Mouse (Mus musculus) cerebellum, adult (tissue): ENCODE results near the gene Vipr1.

ENCODE experiments used
- ATAC-seq: cut with Nextera tagmentation; 2 replicates; pipeline ENCODE4 v1.9.2; 2017; ENCODE audit warnings: mild to moderate bottlenecking, moderate library complexity, mixed read lengths; ENCODE audit not compliant: insufficient number of reproducible peaks, low FRiP score, low TSS enrichment

Gene Vipr1

DNA sequence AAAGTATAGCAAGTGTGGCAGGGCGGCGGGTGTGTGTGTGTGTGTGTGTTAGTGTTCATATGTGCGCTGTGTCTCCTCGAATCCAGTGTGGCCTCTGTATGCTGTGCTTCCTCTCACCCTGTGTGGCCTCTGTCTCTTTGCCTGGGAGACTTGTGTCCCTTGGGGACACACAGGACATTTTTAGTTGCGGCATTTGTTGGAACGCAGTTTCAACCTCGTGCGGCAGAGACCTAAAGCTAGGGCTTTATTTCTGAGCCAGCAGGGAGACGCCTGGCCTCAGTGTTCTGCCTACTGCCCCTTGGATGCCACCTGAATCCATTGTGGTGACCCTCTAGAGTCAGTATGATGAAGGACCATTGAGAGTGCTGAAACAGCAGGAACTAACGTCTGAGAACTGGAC is 9.6 kb upstream of the Vipr1 start:
- ATAC-seq = no peak

DNA sequence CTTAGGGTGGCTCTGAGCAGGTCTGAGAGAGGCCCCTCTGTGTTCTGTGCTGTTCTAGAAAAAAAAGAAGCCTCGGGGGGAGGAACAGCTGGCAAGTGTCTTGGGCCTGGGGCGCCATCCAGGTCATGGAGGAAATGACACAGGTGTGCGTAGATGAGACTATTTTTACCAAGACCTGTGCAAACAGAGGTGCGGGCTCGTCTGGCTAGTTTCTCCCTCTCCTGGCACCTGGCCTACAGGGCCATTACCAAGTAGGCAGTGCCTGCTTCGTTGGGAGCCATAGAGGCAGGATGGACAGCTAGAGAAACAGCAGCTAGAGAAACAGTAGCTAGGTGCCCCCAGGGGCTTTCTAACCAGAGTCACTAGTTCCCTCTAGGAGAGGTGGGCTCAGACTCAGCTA is 9.2 kb upstream of the Vipr1 start:
- ATAC-seq = no peak

DNA sequence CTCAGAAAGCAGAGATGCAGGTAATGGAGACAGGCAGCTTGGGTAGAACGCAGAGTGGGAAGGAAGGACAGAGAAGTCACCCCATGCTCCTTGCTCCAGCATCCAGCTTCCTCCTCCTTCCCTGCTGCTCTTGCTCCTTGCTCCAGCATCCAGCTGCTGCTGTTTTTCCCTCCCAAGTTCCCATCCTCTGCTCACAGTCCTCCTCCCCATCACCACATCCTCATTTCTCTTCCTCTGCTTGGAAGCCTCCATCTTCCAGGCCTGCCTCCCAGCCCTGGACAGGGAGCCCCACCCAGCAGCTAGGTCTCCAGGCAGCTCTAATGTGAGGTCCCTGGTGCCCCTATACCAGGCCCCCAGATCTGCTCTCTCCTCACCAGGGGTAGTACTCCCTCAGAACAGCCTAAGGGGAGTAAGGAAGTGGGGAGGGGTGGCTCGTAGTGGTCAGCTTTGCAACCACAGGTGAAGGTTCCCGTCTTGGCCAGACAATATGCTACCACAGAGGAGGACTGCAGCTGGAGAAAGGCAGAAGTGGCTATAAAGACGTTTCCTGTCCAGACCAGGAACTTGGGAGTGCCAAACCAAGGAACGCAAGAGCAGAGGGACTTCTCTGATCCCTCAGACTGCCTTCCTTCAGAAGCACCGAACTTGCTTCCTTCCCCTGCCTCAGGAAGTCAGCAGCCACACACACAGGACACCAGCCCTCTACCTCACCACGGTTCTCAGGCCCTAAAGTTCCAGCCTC is 6.5 kb upstream of the Vipr1 start:
- no peak for ATAC-seq

DNA sequence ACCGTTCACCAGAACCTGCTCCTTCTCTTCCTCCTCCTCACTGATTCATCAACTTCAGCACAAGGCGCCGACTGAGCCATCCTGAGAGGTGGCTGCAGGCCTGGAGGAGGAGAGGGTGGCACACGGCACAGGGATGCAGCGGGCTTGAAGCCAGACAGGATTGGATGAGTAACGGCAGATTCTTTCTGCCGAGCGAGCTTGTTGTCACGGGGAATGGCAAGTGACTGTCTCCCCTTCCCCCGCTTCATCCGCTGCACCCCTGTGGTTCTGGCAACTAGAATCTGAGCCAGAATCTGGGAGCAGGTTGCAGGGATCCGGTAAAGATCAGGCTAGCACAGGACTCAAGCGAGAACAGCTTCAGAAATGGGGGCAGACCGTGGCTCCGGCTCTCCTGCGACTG is 2.7 kb upstream of the Vipr1 start:
- ATAC-seq = no peak

DNA sequence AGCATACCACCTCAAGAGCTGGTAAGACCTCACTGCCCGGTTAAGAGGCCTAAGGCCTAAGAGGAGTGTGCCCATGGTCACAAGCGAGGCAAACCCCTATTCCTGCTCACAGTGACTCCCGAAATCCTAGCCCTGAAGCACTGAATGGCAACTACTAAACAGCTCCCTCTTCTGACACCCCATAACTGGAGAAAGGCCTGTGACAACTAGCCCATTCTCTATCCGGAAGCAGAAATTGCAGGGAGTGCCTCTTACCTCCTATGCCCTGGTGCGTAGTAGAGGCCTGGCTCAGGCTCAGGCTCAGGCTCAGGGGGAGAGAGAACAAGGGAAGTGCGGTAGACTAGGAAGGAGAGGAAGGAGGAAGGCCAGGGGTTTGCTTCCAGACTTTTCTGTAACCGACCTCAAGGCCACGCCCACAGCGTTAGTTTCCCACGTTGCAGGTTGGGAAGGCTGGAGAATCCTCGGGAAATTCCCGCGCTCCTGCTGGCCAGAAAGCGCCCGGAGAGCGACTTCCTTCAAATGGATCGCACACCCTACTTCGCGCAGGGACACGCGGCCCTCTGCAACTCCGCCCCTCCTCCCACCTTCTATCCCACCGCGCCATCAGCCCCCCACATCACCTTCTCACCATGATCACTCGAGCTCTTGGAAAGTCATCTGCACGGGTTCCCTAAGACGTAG is 1.1 kb upstream of the Vipr1 start:
- no peak for ATAC-seq

DNA sequence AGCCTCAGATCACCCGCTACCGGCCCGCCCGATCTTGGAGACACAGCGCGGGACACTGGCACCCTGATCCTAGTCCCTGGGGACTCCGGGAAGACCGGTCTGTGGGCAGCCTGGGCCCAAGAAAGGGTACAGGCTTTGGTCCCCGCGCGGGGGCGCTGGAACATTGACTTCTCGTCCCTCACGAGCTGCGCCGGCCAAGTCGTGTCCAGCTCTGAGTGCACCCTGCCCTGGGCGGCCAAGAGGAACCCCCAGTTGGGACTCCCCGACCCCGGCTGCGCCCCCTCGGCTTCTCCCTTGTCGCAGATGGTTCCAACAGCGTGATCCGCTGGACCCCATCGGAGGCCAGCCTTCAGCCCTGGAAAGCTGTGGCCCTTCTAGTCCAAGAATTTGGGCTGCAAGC is 515 bp upstream of the Vipr1 start, which contains the start of gene Lyzl4:
TSS of gene Lyzl4 (minus strand) at position 96 of the 400 bp plus-strand sequence.
- peak; percentile 62 for ATAC-seq

DNA sequence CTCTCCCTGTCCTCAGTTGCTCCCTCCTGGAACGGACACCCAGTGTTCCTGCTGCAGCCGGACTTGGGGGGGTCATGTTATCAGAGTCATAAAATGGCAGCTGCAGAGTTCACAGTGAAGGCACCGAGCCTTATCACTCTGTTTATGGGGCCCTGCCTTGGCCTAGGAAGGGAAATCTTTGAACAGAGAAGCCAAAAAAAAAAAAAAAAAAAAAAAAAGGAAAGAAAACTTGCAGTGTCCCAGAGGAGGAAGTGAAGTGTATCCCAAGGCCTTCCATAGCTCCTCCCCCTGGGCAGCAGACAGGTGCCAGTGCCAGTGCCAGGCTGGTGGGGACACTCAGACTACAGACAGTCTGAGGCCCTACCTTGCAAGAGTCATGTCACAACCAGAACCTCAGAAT is 2.3 kb downstream of the Vipr1 start:
- ATAC-seq = no peak

DNA sequence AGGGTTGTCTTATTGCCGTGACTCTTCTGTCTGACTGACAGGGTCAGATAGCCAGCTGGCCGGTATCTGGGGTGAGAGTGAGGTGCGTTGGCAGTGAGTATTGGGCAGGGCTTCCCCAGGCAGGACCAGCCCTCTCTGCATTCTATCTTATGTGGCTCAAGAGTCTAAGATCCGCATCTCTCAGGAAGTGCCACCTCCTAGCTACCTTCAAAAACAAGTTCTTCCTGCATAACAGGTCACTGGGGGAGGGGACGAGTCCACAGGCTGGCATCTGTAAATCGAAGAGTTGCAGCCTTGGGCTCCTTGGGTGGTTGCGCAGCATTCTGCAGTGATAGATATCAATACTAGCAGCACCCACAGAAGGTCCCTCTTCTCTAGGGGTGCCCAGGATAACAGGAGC is 4.5 kb downstream of the Vipr1 start:
- ATAC-seq = no peak

DNA sequence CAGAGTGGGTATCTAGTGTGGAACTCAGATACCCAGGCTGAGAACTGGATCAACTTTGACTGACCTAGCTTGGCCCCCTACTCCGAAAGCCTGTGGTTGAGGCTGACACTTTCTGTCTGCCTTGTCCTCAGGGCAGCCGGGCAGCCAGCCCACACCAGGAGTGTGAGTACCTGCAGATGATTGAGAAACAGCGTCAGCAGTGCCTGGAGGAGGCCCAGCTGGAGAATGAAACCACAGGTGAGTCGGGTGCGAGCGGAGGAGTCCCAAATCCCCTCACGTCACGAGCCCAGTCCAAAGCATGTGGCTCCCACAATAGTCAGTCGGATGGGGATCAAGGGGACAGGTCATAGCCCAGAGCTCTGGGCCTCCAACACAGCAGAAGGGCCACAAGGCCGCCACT is 11.2 kb downstream of the Vipr1 start:
- no peak for ATAC-seq

DNA sequence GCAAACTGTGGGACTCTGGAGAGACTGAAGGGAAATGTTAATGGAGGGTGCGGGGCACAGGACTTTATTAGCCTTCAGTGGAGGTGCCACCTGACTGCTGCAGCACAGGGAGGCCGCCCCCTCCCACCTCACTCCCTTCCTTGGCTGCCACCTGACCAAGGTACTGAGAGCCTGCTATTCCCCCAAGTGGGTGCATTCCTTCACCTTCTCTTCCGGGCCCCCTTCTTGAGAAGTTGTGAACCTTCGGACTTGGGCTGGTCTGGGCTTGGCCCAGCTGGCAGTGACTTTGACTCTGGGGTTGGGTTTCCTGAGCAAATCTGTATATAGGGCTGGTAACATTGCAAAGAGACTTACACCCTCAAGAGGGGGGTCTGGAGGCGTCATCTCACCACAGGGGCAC is 13.8 kb downstream of the Vipr1 start:
- no peak for ATAC-seq

DNA sequence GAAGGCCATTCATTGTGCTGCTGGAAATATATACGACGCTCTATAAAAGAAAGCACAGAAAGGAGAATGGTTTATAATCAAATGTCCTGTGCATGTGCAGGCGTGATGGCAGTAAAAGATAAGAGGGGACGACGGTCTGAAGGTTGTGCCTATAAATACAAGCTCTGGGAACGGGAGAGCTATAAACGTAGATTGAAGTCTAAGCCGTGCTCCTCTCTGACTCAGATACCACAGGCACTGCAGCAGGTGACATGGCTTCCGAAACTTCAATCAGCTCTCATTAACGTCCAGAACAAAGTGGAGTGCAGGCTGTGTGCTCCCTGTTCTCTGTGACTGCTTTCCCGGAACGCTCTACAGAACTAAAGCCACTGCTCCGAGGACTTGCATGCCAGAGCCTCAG is 14.6 kb downstream of the Vipr1 start:
- no peak for ATAC-seq

DNA sequence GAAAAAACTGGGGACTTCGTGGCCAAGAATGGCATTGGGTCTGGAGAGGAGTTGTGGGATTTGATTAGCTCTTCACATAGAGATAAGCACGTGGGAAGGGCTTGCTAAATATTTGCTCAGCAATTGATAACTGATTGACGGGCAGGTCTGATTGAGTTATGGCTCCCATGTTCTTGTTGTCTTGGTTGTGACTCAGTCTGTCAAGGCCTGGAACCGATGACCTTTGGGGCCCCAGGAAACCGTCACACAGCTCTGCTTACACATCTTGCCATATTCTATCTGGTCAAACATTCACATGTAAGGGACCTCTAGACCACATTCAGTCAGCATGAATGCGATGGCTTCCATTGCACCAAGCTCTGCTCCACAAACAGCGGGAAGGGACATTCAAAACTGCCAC is 15.7 kb downstream of the Vipr1 start:
- no peak for ATAC-seq

DNA sequence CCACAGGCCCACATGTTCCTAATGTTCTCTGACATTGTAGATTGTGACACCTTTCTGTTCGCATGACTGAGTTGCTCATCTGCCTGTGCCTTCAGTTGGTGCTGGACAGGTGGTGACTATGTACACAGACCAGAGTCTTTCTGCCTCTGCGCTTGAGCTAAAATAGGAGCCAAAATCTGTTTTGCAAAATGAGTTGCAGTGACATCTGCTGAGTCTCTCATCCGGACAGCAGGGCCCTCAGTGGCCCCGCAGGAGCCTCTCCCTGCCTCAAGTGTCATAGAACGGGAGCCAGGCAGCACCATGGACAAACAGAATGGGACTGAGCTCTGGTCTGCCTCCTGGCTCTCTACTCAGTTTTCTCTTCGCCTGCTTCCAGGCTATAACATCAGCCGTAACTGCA is 17.3 kb downstream of the Vipr1 start:
- 0 out of 2 replicates have a peak, but pooled peaks have one; percentile 6 for ATAC-seq

DNA sequence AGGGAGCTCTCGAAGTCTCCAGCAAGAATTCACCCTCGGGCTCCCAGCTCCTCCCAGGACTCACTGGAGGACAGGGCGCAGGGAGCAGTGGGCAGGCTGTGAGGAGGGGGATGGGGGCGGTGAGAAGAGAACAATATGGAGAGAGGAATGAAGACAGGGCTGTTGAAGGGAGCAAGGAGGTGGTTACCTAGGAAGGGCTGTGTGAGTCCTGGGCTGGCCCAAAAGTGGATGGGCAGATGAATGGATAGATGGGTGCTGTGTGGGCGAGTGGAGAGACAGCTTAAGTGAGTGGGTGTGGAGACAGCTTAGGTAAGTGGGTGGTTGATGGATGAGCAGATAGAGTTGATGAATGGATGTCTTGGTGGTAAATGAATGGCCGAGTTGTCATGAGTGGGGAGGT is 21.0 kb downstream of the Vipr1 start:
- ATAC-seq = no peak

DNA sequence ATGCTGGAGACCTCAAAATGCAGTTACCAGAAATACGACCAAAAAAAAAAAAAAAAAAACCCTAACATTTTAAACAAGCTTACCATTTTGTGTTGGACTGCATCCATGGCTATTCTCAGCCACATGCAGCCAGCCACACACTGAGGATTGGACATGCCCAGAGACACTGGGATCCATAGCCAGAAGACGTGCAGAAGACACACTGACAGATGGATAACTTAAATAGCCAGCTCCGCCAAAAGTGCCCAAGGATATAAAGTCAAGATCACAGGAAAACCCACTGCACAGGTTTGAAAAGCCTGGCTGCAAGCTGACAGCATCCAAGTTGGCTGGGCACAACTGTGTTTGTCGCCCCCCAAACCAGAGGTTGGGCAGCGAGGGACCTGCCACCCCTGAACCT is 21.6 kb downstream of the Vipr1 start:
- no peak for ATAC-seq

DNA sequence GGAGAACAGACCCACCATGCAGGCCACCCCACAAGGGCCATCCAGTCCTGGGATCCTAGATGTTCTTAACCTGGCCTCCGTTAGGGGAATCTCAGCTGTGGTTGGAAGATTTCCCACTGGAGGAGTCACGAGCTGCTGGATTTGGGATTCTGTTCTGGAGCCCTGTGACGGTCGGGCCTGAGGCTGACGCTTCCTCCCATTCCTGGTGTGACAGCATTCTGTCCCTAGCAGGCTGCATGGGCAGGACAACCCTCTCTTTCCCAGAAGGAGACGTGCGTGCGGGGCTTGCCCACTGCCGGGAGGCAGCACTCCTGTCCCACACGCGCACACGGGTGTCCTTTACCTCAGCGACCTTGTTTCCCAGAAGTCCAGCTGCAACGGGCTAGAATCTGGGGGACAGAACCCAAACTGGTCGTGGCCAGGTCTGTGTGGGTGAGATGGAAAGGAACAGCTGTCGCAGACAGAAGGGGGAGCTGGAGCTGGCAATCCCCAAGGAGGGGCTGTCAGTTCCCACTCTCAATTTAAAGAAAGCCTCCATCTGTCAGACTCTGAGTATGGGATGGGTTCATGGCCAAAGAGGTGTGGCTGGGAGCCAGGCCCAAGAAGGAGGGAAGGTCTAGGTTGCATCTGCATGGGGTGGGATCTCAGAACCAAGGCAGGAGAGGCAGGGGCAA is 24.6 kb downstream of the Vipr1 start:
- no peak for ATAC-seq

DNA sequence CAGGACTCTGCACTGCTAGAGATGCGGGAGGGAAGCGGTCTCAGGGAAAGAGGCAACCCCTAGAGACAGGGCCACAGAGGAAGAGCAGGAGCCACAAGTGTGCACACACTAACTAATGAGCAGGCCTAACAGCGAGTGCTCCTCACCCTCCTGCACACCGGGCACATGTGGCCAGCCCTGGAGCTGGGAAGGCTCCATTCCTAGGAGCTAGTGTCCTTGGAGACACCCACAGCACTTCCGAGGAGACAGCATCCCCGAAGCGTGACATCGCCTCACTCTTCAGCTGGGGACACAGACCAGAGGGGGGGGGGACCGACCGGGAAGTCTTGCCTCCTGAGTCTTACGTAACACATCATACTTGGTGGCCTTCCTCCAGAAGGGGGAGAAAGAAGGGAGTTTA is 25.3 kb downstream of the Vipr1 start:
- no peak for ATAC-seq

DNA sequence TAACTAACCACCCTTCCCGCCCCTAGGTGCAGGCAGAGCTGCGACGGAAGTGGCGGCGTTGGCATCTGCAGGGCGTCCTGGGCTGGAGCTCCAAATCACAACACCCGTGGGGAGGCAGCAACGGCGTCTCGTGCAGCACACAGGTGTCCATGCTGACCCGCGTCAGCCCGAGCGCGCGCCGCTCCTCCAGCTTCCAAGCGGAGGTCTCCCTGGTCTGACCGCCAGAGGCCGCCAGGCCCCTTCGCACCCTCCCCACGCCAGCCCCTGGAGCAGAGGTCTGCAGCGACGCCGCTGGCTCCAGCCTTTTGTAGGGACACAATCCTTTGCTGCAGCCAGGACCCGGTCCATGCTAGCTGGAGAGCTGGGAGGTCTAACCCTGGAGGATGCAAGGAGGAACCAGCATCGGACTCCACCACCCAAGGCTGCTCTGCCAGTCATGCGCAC is 26.9 kb downstream of the Vipr1 start:
- no peak for ATAC-seq

DNA sequence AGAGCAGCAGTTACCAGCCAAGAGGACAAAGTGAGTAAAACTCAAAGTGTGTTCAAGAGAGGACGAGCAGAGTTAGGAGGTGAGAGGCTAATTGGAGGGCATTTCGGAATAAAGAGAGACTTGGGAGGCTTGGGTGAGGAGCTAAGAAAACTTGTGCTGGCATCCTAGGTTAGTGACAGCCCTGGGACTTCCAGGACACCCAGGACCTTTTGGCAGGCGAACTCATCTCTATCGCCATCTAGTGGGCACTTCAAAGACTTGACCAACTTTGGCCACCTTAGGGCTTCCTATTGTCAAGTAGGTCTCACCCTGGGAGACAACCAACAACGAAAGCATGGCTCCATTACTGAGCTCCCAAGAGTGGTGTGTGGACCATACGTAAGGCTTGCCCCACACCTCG is 28.8 kb downstream of the Vipr1 start:
- ATAC-seq = no peak

DNA sequence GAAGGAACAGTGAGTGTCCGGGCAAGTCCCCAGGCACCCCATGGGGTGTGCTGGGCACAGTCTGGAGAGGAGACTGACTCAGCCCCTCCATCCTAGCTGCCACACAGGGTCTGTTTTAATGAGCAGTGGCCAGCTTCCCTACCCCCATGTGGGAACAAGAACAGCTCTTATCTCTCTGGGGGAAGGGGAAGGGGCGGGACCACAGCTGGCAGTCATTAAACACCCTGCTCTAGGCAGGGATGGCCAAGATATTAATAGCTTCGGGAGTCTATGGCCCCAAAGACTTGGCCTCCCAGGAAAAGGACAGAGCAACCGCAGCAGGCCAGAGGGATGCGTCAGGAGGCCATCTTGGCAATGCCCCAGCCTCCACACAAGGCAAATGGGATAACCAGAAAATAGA is 29.8 kb downstream of the Vipr1 start:
- ATAC-seq = no peak

DNA sequence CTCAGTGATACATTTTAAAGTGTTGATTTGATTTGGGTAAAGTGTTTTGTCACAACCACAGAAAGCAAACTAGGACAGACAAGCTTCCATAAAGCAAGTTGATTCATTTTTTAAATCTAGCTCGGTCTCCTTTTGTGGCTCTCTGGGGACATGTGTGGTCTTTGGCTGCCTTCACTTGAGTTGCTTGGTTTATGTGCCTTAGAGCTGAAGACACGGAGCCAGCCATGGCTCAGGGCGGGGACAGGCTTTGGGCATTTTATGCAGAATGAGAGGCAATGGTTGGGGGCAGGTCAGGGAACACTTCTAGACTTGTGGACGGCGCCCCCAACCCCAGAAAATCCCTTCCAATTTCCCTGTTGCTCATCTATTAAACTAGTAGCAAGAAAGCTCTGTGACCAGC is 31.2 kb downstream of the Vipr1 start:
- ATAC-seq = no peak

DNA sequence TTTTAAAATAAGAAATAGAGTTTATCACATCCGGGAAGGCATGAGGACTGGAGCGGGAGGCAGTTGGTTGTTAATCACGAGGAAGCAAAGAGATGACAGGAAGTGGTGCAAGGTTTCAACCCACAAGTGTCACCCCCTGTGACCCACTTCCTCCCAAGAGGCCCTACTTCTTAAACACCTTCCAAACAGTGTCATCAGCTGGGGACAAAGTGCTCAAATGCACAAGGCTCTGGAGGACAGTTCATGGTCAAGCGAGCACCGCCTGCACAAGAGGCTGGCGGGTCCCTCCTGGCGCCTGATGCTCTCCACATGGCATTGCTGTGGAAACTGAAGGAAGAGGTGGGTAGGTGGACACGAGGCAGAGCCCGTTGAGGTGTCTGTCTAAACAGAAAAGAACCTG is 32.5 kb downstream of the Vipr1 start:
- no peak for ATAC-seq
